In genomic region chr12:27724619-27725200, GRCm38 (mm10) we compare ENCODE assay signal across 15 mouse cellular contexts.
DNase-seq lines count a peak whose midpoint lies in the region; ATAC-seq and TF ChIP-seq lines count a peak whose summit lies in the region.
"Had no signal": no experiment of that assay in that cellular context is flagged by ENCODE, and none has a peak within 500 bp of the region (broad histone marks: within the 10 kb centered on the region; RNA-seq: fewer than 3 reads in every experiment).

No protein-coding gene starts in this region.

- H3K27ac ChIP-seq in left cerebral cortex, adult 2 months = no peak overlapping the region
- no peak overlapping the region for H3K27ac ChIP-seq in embryonic facial prominence, embryonic 15.5 days (replicated peaks)
- no peak overlapping the region for H3K27ac ChIP-seq in midbrain, postnatal 0 days (ENCODE audit: low read depth, low read length)
- H3K27ac ChIP-seq: liver, embryonic 13.5 days; stomach, embryonic 15.5 days had no signal

- no peak overlapping the region for H3K4me3 ChIP-seq in left cerebral cortex, adult 2 months
- no peak overlapping the region for H3K4me3 ChIP-seq in embryonic facial prominence, embryonic 15.5 days (replicated peaks)
- no peak overlapping the region for H3K4me3 ChIP-seq in midbrain, postnatal 0 days (ENCODE audit: low read depth, low read length)
- H3K4me3 ChIP-seq: liver, embryonic 13.5 days; stomach, embryonic 15.5 days had no signal

- no peak for TF ChIP-seq CTCF in left cerebral cortex, adult 2 months (IDR thresholded peaks at IDR 0.05)
- TF ChIP-seq CTCF in midbrain, postnatal 0 days (IDR thresholded peaks at IDR 0.05) = no peak

- 36% methylated on average over 5 of the region's 5 CpGs for WGBS in embryonic facial prominence, embryonic 15.5 days
- WGBS in midbrain, postnatal 0 days = 57% methylated on average over 5 of the region's 5 CpGs

- H3K4me1 ChIP-seq in embryonic facial prominence, embryonic 15.5 days = 0 out of 2 replicates have a peak, but pooled peaks cover 5% of the 10 kb centered on the region
- no peaks in the 10 kb centered on the region for H3K4me1 ChIP-seq in midbrain, postnatal 0 days (ENCODE audit: insufficient read depth, low read length)
- H3K4me1 ChIP-seq: liver, embryonic 13.5 days; stomach, embryonic 15.5 days had no signal

- DNase-seq in embryo, embryonic 10 days (ENCODE audit: low spot score) = peak; percentile 43
- no peak for DNase-seq in embryo, embryonic 9.5 days (ENCODE audit: extremely low spot score)
- DNase-seq in left cerebral cortex, postnatal 4 days = peak; percentile 9
- no peak for DNase-seq in left cerebral cortex, adult 2 months (ENCODE audit: extremely low spot score in 1 of 2, low spot score in 2 of 2)
- DNase-seq in midbrain, postnatal 0 days (ENCODE audit: low spot score) = peak; percentile 59
- no peak for DNase-seq in kidney, adult 11 months
- DNase-seq in thymus, postnatal 36 days = no peak
- DNase-seq: gastrocnemius, postnatal 14 days; heart, postnatal 4 days; kidney, adult 9 months; liver, embryonic 13.5 days; right cerebral cortex, postnatal 4 days had no signal

- no peak for ATAC-seq in embryonic facial prominence, embryonic 15.5 days (ENCODE audit: insufficient number of reproducible peaks, low FRiP score, low TSS enrichment, low read depth)
- no peak for ATAC-seq in midbrain, postnatal 0 days (ENCODE audit: low FRiP score)
- ATAC-seq: lung, postnatal 0 days had no signal

- no peaks in the 10 kb centered on the region for H3K9me3 ChIP-seq in embryonic facial prominence, embryonic 15.5 days (replicated peaks)
- H3K9me3 ChIP-seq in midbrain, postnatal 0 days (ENCODE audit: low read length) = no peaks in the 10 kb centered on the region
- H3K9me3 ChIP-seq: liver, embryonic 13.5 days; stomach, embryonic 15.5 days had no signal

- intact Hi-C loops in left cerebral cortex, postnatal 4 days (cut with DNase I) = no loop called here
- intact Hi-C loops in left cerebral cortex, adult 2 months (cut with DNase I) = no loop called here

- no peak overlapping the region for H3K9ac ChIP-seq in embryonic facial prominence, embryonic 15.5 days
- H3K9ac ChIP-seq in midbrain, postnatal 0 days (replicated peaks; ENCODE audit: low read length, poor library complexity, severe bottlenecking) = no peak overlapping the region
- H3K9ac ChIP-seq: liver, embryonic 13.5 days; stomach, embryonic 15.5 days had no signal

- H3K4me2 ChIP-seq in embryonic facial prominence, embryonic 15.5 days (replicated peaks) = peak overlapping the region; percentile 18; the same call in 1 of the 2 replicates
- H3K4me2 ChIP-seq in midbrain, postnatal 0 days (ENCODE audit: low read depth, low read length, poor library complexity, severe bottlenecking) = no peak overlapping the region
- H3K4me2 ChIP-seq: liver, embryonic 13.5 days; stomach, embryonic 15.5 days had no signal

- no peaks in the 10 kb centered on the region for H3K36me3 ChIP-seq in embryonic facial prominence, embryonic 15.5 days
- no peaks in the 10 kb centered on the region for H3K36me3 ChIP-seq in midbrain, postnatal 0 days (ENCODE audit: insufficient read depth, low read length)
- H3K36me3 ChIP-seq: liver, embryonic 13.5 days; stomach, embryonic 15.5 days had no signal

- H3K27me3 ChIP-seq in embryonic facial prominence, embryonic 15.5 days = no peaks in the 10 kb centered on the region
- H3K27me3 ChIP-seq in midbrain, postnatal 0 days (ENCODE audit: insufficient read depth, low read length) = no peaks in the 10 kb centered on the region
- H3K27me3 ChIP-seq: liver, embryonic 13.5 days; stomach, embryonic 15.5 days had no signal

Comparison
In these comparisons a context has a peak if more than half of its experiments do, and no peak if none do; other contexts are left out.
1. DNase-seq: peak in embryo, embryonic 10 days (single experiment), left cerebral cortex, postnatal 4 days (single experiment) and midbrain, postnatal 0 days (single experiment); none in embryo, embryonic 9.5 days (single experiment), left cerebral cortex, adult 2 months (0 of 2), kidney, adult 11 months (single experiment) and thymus, postnatal 36 days (0 of 2).